ENCODE assay signal across 7 mouse cellular contexts in the genomic region with DNA sequence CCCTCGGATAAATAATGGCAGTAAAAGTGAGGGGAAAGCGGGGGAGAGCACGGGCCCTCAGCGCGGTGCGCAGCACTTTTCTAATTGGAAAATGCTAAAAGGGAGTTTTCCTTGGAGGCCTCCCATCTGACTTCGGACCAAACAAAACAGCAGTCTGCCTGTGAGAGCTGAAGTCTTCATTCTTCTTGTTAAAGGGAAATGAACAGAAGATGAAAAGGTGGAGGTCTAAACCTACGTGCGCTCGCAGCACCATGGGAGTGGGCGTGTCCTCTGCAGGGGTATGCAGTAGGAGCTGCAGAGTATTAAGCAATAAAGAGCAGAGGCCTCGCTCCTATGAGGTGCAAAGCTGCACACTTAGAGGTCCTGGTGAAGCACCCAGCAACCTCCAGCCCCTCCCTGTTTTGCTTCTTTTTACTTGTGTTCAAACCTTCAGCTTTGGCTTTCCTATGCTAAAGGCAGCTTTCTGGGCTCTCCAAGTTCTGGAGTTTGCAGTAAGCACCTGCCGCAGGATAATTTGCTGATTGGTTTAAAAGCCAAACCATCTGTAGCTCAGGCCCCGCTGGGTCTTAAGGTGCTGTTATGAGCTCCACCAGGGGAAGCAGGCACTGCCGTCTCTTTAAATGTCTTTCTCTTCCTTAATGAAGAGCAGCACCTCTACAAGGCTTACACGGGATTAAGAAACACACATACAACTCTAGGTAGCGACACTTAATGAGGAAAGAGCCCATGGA.
DNase-seq lines count a peak whose midpoint lies in the region; ATAC-seq lines count a peak whose summit lies in the region.

No protein-coding gene starts in this region.

- no peaks in the 10 kb centered on the region for H3K36me3 ChIP-seq in midbrain, embryonic 13.5 days

- no peaks in the 10 kb centered on the region for H3K27me3 ChIP-seq in midbrain, embryonic 13.5 days

- 0 out of 2 replicates have a peak, but pooled peaks have one; percentile 43 for ATAC-seq in midbrain, embryonic 13.5 days
- ATAC-seq in CD4-positive, CD25-positive, alpha-beta regulatory T cell, adult 4 months, result no peak

- peak; percentile 43 to 64 for DNase-seq in adrenal gland, postnatal 36 days
- DNase-seq in fibroblast of lung, adult 2 months (ENCODE audit: low read depth), result peak; percentile 65
- peak; percentile 55 to 68 for DNase-seq in heart, postnatal 10 days
- peak; percentile 44 to 64 for DNase-seq in kidney, postnatal 25 days
- DNase-seq in urinary bladder, postnatal 25 days (ENCODE audit: low spot score), result peak; percentile 29

- H3K27ac ChIP-seq in midbrain, embryonic 13.5 days, result no peak overlapping the region

- H3K4me3 ChIP-seq in midbrain, embryonic 13.5 days (replicated peaks), result peak overlapping the region; percentile 14

- intact Hi-C loops in heart, postnatal 10 days (cut with DNase I), result no loop called here

- 34% methylated on average over 17 of the region's 17 CpGs for WGBS in midbrain, embryonic 13.5 days

- no peaks in the 10 kb centered on the region for H3K9me3 ChIP-seq in midbrain, embryonic 13.5 days

- H3K4me2 ChIP-seq in midbrain, embryonic 13.5 days (replicated peaks), result peak overlapping the region; percentile 45

- H3K9ac ChIP-seq in midbrain, embryonic 13.5 days (replicated peaks), result no peak overlapping the region

- peaks cover 10% of the 10 kb centered on the region for H3K4me1 ChIP-seq in midbrain, embryonic 13.5 days (replicated peaks)
